Mouse (Mus musculus) forebrain, embryonic 12.5 days (tissue): ENCODE results near the gene Fam83f. TPM values are rescaled to one million over a fixed set of nuclear protein-coding genes. Genes with fewer than 3 reads are reported as not detected.

Source experiments
- ATAC-seq: fragments of 200-750 bp; cut with Nextera tagmentation; 2 replicates; pipeline ENCODE4 v1.8.0; 2017; ENCODE audit warnings: moderate TSS enrichment; ENCODE audit not compliant: low FRiP score
- H3K27ac ChIP-seq: fragments of 300-500 bp; sonication (generic); 2 replicates; pipeline ENCODE4 v1.5.1; 2016; ENCODE audit warnings: mild to moderate bottlenecking
- H3K27me3 ChIP-seq: fragments of 300-500 bp; sonication (generic); 2 replicates; pipeline ENCODE4 v1.6.1; 2016; ENCODE audit warnings: mild to moderate bottlenecking
- H3K36me3 ChIP-seq: fragments of 300-500 bp; sonication (generic); replicated peaks from 2 replicates; pipeline ENCODE4 v1.6.1; 2016; ENCODE audit warnings: mild to moderate bottlenecking
- H3K4me1 ChIP-seq: fragments of 300-500 bp; sonication (generic); 2 replicates; pipeline ENCODE4 v1.6.1; 2016
- H3K4me2 ChIP-seq: fragments of 300-500 bp; sonication (generic); 2 replicates; pipeline ENCODE4 v1.6.1; 2016; ENCODE audit warnings: mild to moderate bottlenecking, moderate library complexity
- H3K4me3 ChIP-seq: fragments of 300-500 bp; sonication (generic); replicated peaks from 2 replicates; pipeline ENCODE4 v1.5.1; 2016; ENCODE audit warnings: mild to moderate bottlenecking
- H3K9ac ChIP-seq: fragments of 300-500 bp; sonication (generic); 2 replicates; pipeline ENCODE4 v1.6.1; 2016; ENCODE audit warnings: mild to moderate bottlenecking
- H3K9me3 ChIP-seq: fragments of 300-500 bp; sonication (generic); 2 replicates; pipeline ENCODE4 v1.6.1; 2016
- WGBS: fragments of 180-500 bp; shearing (Covaris S2); methylation state at CpG from one replicate; pipeline ENCODE4 v1.1.7; 2016; 5-methylcytosine and 5-hydroxymethylcytosine counted together
- polyA plus RNA-seq: library from polyadenylated mRNA; unstranded; fragments of >200 nt; fragmentation: Nextera tagmentation; extraction: Ambion mirVana; gene quantifications from 2 replicates; pipeline ENCODE4 v1.2.1, GENCODE M21; 2016

The Fam83f gene
- polyA plus RNA-seq, 1 experiment from 2014 or later, result 0.54 TPM

- peaks cover 16% of the 10 kb centered on the region for H3K27me3 ChIP-seq
- H3K9me3 ChIP-seq, result no peaks in the 10 kb centered on the region
- no peak for ATAC-seq
- H3K36me3 ChIP-seq, result no peaks in the 10 kb centered on the region
- no peak overlapping the region for H3K4me3 ChIP-seq
- no peak overlapping the region for H3K4me2 ChIP-seq
- H3K9ac ChIP-seq, result no peak overlapping the region
- H3K27ac ChIP-seq, result 0 out of 2 replicates have a peak overlapping the region, but pooled peaks have one; percentile 19
- H3K4me1 ChIP-seq, result peaks cover 24% of the 10 kb centered on the region
- 54% methylated on average over 8 of the region's 8 CpGs for WGBS
Observed at GRCm38 (mm10) chr15:80679515-80680215, 8.0 kb downstream of the Fam83f start.

- Histone ChIP-seq H3K4me3 (no peak overlapping the region), H3K27ac (no peak overlapping the region)
Observed at GRCm38 (mm10) chr15:80680347-80681030, 8.8 kb downstream of the Fam83f start.

DNA sequence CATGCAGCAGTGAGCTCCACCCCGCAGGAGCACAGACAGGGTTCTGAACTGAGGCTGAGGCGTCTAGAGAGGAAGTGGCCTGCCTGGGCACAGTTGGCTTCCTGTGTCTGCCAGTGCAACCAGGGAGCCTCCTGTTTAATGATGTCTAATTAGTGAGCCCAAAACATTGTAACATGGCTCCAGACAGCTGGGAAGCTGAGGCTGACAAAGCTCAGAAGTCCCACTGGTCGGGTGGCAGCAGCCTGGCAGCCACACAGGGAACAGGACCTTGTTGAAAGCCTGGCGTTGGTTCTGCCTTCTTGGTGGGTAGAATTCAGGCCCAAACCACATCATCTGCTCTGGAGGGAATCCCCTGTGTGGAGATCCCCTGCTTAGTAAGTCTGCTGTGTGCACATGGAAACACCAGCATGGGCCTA, 9.8 kb downstream of the Fam83f start:
- H3K4me3 ChIP-seq, result no peak overlapping the region
- 78% methylated on average over 4 of the region's 4 CpGs for WGBS
- ATAC-seq, result no peak
- H3K4me1 ChIP-seq, result peaks cover 38% of the 10 kb centered on the region
- no peaks in the 10 kb centered on the region for H3K9me3 ChIP-seq
- H3K9ac ChIP-seq, result no peak overlapping the region
- peaks cover 9% of the 10 kb centered on the region; the same call in 1 of the 2 replicates for H3K27me3 ChIP-seq
- no peak overlapping the region for H3K4me2 ChIP-seq
- H3K27ac ChIP-seq, result no peak overlapping the region
- no peaks in the 10 kb centered on the region for H3K36me3 ChIP-seq

More at GRCm38 (mm10) chr15:80680347-80681030, 8.8 kb downstream of the Fam83f start:
- no peak overlapping the region for H3K9ac ChIP-seq
- no peaks in the 10 kb centered on the region for H3K36me3 ChIP-seq
- peaks cover 9% of the 10 kb centered on the region; the same call in 1 of the 2 replicates for H3K27me3 ChIP-seq
- ATAC-seq, result no peak
- H3K4me2 ChIP-seq, result no peak overlapping the region
- H3K4me1 ChIP-seq, result peaks cover 32% of the 10 kb centered on the region
- 72% methylated on average over 7 of the region's 7 CpGs for WGBS
- H3K9me3 ChIP-seq, result no peaks in the 10 kb centered on the region

GRCm38 (mm10) chr15:80682343-80682742, 10.7 kb downstream of the Fam83f start:
- H3K4me1 ChIP-seq, result peaks cover 39% of the 10 kb centered on the region
- H3K27me3 ChIP-seq, result peaks cover 12% of the 10 kb centered on the region; the same call in 1 of the 2 replicates
- H3K9me3 ChIP-seq, result no peaks in the 10 kb centered on the region
- no peaks in the 10 kb centered on the region for H3K36me3 ChIP-seq
- no peak overlapping the region for H3K27ac ChIP-seq
- no peak overlapping the region for H3K9ac ChIP-seq
- no peak for ATAC-seq
- no peak overlapping the region for H3K4me3 ChIP-seq
- no peak overlapping the region for H3K4me2 ChIP-seq
- WGBS, result 89% methylated on average over 8 of the region's 8 CpGs

DNA sequence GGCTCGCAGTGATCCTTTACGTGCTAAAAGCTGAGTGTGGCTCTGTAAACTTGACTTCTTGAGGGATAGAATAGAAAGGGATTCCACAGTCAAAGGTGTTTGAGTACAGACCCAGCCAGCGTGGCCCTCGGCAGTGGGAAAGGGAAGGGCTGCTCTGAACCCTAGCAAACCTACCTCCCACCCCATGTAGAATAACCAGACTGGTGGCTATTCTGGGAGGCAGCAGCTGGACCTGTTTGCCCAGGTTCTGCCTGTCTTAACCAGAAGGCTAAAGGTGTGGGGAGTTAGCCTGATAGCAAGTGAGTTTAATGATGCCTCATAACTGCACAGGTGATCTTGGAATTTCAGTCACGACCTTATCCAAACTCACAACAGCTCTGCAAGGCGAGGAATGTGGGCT, 11.5 kb downstream of the Fam83f start:
- Histone ChIP-seq H3K27me3 (peaks cover 12% of the 10 kb centered on the region; the same call in 1 of the 2 replicates), H3K4me1 (peaks cover 39% of the 10 kb centered on the region), H3K9ac (no peak overlapping the region), H3K4me2 (no peak overlapping the region), H3K36me3 (no peaks in the 10 kb centered on the region), H3K4me3 (no peak overlapping the region), H3K27ac (no peak overlapping the region), H3K9me3 (no peaks in the 10 kb centered on the region)
- ATAC-seq, result no peak
- 88% methylated on average over 6 of the region's 6 CpGs for WGBS

DNA sequence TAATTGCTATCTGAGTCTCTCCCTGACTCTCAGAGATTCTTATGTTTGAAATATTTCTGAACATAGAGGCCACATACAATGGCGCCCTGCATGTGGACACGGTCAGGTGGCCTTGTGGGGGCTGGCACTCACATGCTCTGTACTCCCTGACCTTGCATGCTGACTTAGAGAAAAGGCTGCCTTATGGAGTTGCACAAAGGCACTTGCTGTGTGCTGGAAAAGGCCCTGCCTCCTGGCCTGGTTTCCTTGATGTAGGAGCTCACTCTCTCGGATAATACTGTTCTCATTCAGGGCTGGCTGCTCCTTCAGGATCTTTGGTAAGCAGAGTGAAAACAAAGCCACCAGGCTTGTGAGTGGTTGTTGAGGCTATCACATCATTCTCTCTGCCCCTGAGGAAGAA, 12.3 kb downstream of the Fam83f start:
- no peak overlapping the region for H3K4me2 ChIP-seq
- H3K4me1 ChIP-seq, result peaks cover 39% of the 10 kb centered on the region
- ATAC-seq, result no peak
- H3K9ac ChIP-seq, result no peak overlapping the region
- H3K27ac ChIP-seq, result no peak overlapping the region
- no peaks in the 10 kb centered on the region for H3K36me3 ChIP-seq
- no peak overlapping the region for H3K4me3 ChIP-seq
- peaks cover 12% of the 10 kb centered on the region; the same call in 1 of the 2 replicates for H3K27me3 ChIP-seq
- no peaks in the 10 kb centered on the region for H3K9me3 ChIP-seq
- WGBS, result 47% methylated on average over 3 of the region's 3 CpGs

DNA sequence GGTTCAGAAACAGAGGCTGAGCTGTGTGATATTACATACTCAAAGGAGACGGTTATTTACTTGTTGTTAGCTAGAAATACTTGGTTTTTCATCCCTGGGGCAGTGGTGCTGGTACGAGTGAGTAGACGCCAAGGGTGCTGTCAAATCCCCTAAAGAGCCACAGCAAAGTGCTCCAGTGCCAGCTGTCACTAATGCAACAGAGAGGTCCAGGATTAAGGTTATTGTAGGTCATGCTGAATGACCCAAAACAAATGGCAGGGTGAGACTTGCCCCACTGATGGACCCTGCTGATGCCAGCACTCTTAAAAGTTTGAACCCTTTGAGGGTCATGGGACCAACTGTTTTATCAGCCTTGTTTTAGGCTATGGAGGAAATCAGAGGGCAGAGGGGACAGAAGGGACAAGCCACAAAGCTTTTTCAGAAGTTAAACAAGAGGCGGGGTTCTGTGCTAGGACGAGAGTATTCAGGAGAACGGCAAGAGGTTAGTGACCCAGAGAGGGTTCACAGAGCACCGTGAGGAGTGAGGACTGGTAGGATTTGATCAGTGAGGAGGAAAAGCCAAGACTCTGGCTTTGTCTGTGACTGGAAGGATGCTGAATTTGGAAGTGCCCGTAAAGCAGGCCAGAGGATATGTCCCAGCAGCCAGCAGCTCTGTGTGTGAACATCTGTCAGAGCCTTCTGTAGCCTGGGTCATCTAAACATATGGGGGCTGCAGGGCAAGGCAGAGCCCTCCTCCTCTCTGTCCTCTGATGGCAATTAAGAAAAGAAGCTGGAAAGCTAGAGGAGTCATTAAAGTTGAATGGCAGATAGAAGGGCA, 13.3 kb downstream of the Fam83f start:
- Histone ChIP-seq H3K9ac (no peak overlapping the region), H3K27me3 (peaks cover 15% of the 10 kb centered on the region; the same call in 1 of the 2 replicates), H3K4me2 (no peak overlapping the region), H3K4me1 (peaks cover 32% of the 10 kb centered on the region), H3K4me3 (no peak overlapping the region), H3K36me3 (no peaks in the 10 kb centered on the region), H3K9me3 (no peaks in the 10 kb centered on the region), H3K27ac (peak overlapping the region; percentile 61; the same call in 1 of the 2 replicates)
- ATAC-seq, result peak; percentile 9; the same call in 1 of the 2 replicates
- WGBS, result 18% methylated on average over 8 of the region's 8 CpGs

GRCm38 (mm10) chr15:80685603-80685895, 13.9 kb downstream of the Fam83f start:
- Histone ChIP-seq H3K4me1 (peaks cover 30% of the 10 kb centered on the region), H3K36me3 (no peaks in the 10 kb centered on the region), H3K4me3 (no peak overlapping the region), H3K27ac (peak overlapping the region; percentile 61; the same call in 1 of the 2 replicates), H3K9ac (no peak overlapping the region), H3K27me3 (peaks cover 17% of the 10 kb centered on the region; the same call in 1 of the 2 replicates), H3K4me2 (no peak overlapping the region), H3K9me3 (no peaks in the 10 kb centered on the region)
- ATAC-seq, result peak; percentile 67
- 40% methylated on average over 7 of the region's 7 CpGs for WGBS

- H3K36me3 ChIP-seq, result no peaks in the 10 kb centered on the region
- peaks cover 19% of the 10 kb centered on the region; the same call in 1 of the 2 replicates for H3K27me3 ChIP-seq
- peaks cover 38% of the 10 kb centered on the region for H3K4me1 ChIP-seq
- no peak overlapping the region for H3K9ac ChIP-seq
- WGBS, result 74% methylated on average over 7 of the region's 7 CpGs
- H3K27ac ChIP-seq, result no peak overlapping the region
- no peaks in the 10 kb centered on the region for H3K9me3 ChIP-seq
- no peak overlapping the region for H3K4me2 ChIP-seq
- no peak overlapping the region for H3K4me3 ChIP-seq
- no peak for ATAC-seq
Observed at GRCm38 (mm10) chr15:80688536-80688935, 16.9 kb downstream of the Fam83f start.

GRCm38 (mm10) chr15:80693492-80693891, 21.8 kb downstream of the Fam83f start:
- Histone ChIP-seq H3K36me3 (no peaks in the 10 kb centered on the region), H3K4me3 (no peak overlapping the region), H3K27ac (no peak overlapping the region), H3K4me2 (no peak overlapping the region), H3K9ac (no peak overlapping the region; the same call in 1 of the 2 replicates), H3K9me3 (no peaks in the 10 kb centered on the region), H3K4me1 (peaks cover 27% of the 10 kb centered on the region), H3K27me3 (peaks cover 29% of the 10 kb centered on the region)
- no peak for ATAC-seq
- 22% methylated on average over 3 of the region's 3 CpGs for WGBS

- no peaks in the 10 kb centered on the region for H3K36me3 ChIP-seq
- H3K9ac ChIP-seq, result no peak overlapping the region; the same call in 1 of the 2 replicates
- no peak overlapping the region for H3K4me3 ChIP-seq
- H3K4me2 ChIP-seq, result peak overlapping the region; percentile 22
- H3K4me1 ChIP-seq, result peaks cover 27% of the 10 kb centered on the region
- H3K27me3 ChIP-seq, result peaks cover 33% of the 10 kb centered on the region
- ATAC-seq, result peak; percentile 30; the same call in 1 of the 2 replicates
- H3K27ac ChIP-seq, result no peak overlapping the region
- 24% methylated on average over 11 of the region's 11 CpGs for WGBS
- H3K9me3 ChIP-seq, result no peaks in the 10 kb centered on the region
Observed at GRCm38 (mm10) chr15:80694125-80694910, 22.7 kb downstream of the Fam83f start.
